Mouse (Mus musculus): ENCODE results near the gene 1810037I17Rik. TPM values are rescaled to one million over a fixed set of nuclear protein-coding genes. Genes with fewer than 3 reads are reported as not detected.
"Not testable (repeated sequence)": the region's sequence is repeated elsewhere in the genome, so short reads cannot be mapped to it uniquely, and the experiment has no call there.

Gene 1810037I17Rik
- polyA plus RNA-seq, 1 experiment from 2014 or later = 95.6 TPM

GRCm38 (mm10) chr3:122921676-122922527 is 2.1 kb upstream of the 1810037I17Rik start:
- DNase-seq (ENCODE audit: low spot score) (no peak), ATAC-seq (replicated peaks; ENCODE audit: low FRiP score) (no peak)
- Histone ChIP-seq H3K4me2 (ENCODE audit: low read depth, low read length, severe bottlenecking) (no peak overlapping the region), H3K27ac (ENCODE audit: low read depth, low read length) (no peak overlapping the region), H3K4me1 (replicated peaks; ENCODE audit: control insufficient read depth, insufficient read depth, low read length) (peaks cover 2% of the 10 kb centered on the region; the same call in 1 of the 2 replicates), H3K4me3 (ENCODE audit: low read depth, low read length) (no peak overlapping the region), H3K27me3 (ENCODE audit: control insufficient read depth, insufficient read depth, low read length) (no peaks in the 10 kb centered on the region), H3K9me3 (ENCODE audit: control insufficient read depth, low read length) (no peaks in the 10 kb centered on the region), H3K36me3 (ENCODE audit: control insufficient read depth, insufficient read depth, low read length) (no peaks in the 10 kb centered on the region), H3K9ac (ENCODE audit: low read length) (no peak overlapping the region)
- 79% methylated on average over 8 of the region's 8 CpGs for WGBS

DNA sequence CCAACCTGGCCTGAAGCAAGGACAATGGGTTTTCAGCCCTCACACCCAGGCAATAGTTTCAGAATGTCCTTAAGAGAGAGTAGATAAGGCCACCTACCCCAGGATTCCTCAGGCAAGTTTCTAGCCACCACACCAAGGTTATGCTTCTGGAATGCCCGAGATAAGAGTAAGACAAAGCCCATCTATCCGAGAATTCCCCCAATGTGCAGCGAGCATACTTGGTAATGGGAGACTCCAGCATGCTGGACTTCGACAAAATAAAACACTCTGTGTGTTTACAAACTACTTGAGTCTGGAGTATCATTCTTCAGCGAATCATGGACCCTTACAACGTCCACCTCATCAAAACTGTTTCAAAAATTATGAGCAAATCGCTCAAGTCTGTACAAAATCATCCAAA is 856 bp upstream of the 1810037I17Rik start:
- Histone ChIP-seq H3K36me3 (ENCODE audit: control insufficient read depth, insufficient read depth, low read length) (no peaks in the 10 kb centered on the region), H3K4me1 (replicated peaks; ENCODE audit: control insufficient read depth, insufficient read depth, low read length) (peaks cover 2% of the 10 kb centered on the region; the same call in 1 of the 2 replicates), H3K4me2 (ENCODE audit: low read depth, low read length, severe bottlenecking) (peak overlapping the region; percentile 61; the same call in 1 of the 2 replicates), H3K9me3 (ENCODE audit: control insufficient read depth, low read length) (no peaks in the 10 kb centered on the region), H3K9ac (ENCODE audit: low read length) (no peak overlapping the region; the same call in 1 of the 2 replicates), H3K4me3 (ENCODE audit: low read depth, low read length) (no peak overlapping the region), H3K27ac (ENCODE audit: low read depth, low read length) (no peak overlapping the region), H3K27me3 (ENCODE audit: control insufficient read depth, insufficient read depth, low read length) (no peaks in the 10 kb centered on the region)
- DNase-seq (ENCODE audit: low spot score) = no peak
- 71% methylated on average over 7 of the region's 7 CpGs for WGBS
- no peak for ATAC-seq (replicated peaks; ENCODE audit: low FRiP score)

- H3K4me1 ChIP-seq (replicated peaks; ENCODE audit: control insufficient read depth, insufficient read depth, low read length) = peaks cover 2% of the 10 kb centered on the region; the same call in 1 of the 2 replicates
- 92% methylated on average over 6 of the region's 6 CpGs for whole genome bisulfite sequencing
- H3K4me2 ChIP-seq (ENCODE audit: low read depth, low read length, severe bottlenecking) = no peak overlapping the region
- ATAC-seq (replicated peaks; ENCODE audit: low FRiP score) (no peak), DNase-seq (ENCODE audit: low spot score) (no peak)
- no peak overlapping the region for H3K9ac ChIP-seq (ENCODE audit: low read length)
- no peaks in the 10 kb centered on the region for H3K27me3 ChIP-seq (ENCODE audit: control insufficient read depth, insufficient read depth, low read length)
- no peak overlapping the region for H3K4me3 ChIP-seq (ENCODE audit: low read depth, low read length)
- H3K27ac ChIP-seq (ENCODE audit: low read depth, low read length) = no peak overlapping the region
- H3K9me3 ChIP-seq (ENCODE audit: control insufficient read depth, low read length) = no peaks in the 10 kb centered on the region
- no peaks in the 10 kb centered on the region for H3K36me3 ChIP-seq (ENCODE audit: control insufficient read depth, insufficient read depth, low read length)
Measured at GRCm38 (mm10) chr3:122929723-122930122, 5.7 kb downstream of the 1810037I17Rik start.

DNA sequence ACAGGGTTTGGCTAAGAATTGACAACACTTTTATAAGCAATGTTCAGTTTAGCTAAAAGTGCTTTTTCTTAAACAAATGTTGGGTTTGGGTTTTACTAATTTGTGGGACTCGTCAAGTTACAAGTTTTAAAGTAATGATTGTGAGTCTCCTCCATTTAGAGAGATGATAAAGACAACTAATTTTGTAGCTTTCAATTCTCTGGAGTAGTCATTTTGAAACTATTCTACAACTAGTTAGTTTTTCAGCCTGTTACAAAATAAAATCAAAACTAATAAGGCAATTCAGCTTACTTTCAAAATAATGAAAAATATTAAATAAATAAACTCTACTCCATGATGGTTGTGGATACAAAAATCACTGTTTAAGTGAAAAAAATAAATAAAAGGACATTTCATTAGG is 8.5 kb downstream of the 1810037I17Rik start:
- Histone ChIP-seq H3K27ac (ENCODE audit: low read depth, low read length) (no peak overlapping the region), H3K9me3 (ENCODE audit: control insufficient read depth, low read length) (no peaks in the 10 kb centered on the region), H3K4me3 (ENCODE audit: low read depth, low read length) (no peak overlapping the region), H3K4me1 (replicated peaks; ENCODE audit: control insufficient read depth, insufficient read depth, low read length) (no peaks in the 10 kb centered on the region), H3K9ac (ENCODE audit: low read length) (no peak overlapping the region), H3K36me3 (ENCODE audit: control insufficient read depth, insufficient read depth, low read length) (no peaks in the 10 kb centered on the region), H3K27me3 (ENCODE audit: control insufficient read depth, insufficient read depth, low read length) (no peaks in the 10 kb centered on the region), H3K4me2 (ENCODE audit: low read depth, low read length, severe bottlenecking) (no peak overlapping the region)
- DNase-seq (ENCODE audit: low spot score) (no peak), ATAC-seq (replicated peaks; ENCODE audit: low FRiP score) (no peak)
- 95% methylated on average over 1 of the region's 1 CpGs for WGBS

DNA sequence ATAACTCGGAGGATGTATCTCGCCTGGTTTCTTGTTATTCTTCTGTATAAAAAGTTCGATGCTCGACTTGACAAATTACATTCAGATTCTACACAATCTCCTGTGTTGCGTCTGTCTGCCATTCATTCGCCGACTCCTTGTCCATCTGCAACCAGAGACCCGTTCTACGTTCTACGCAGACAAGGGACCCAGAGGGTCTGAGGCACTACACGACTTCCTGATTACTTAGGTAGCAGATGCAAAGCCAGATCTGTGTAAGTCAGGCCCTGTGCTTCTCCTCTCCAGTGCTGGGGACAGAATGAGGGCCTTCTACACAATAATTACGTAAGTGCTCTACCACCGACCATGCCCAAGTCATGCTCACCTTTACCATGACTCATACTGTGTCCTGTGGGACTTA is 13.2 kb downstream of the 1810037I17Rik start:
- H3K27me3 ChIP-seq (ENCODE audit: control insufficient read depth, insufficient read depth, low read length); H3K27ac ChIP-seq (ENCODE audit: low read depth, low read length); H3K4me1 ChIP-seq (replicated peaks; ENCODE audit: control insufficient read depth, insufficient read depth, low read length); DNase-seq (ENCODE audit: low spot score); H3K36me3 ChIP-seq (ENCODE audit: control insufficient read depth, insufficient read depth, low read length); H3K9me3 ChIP-seq (ENCODE audit: control insufficient read depth, low read length); H3K4me3 ChIP-seq (ENCODE audit: low read depth, low read length); H3K4me2 ChIP-seq (ENCODE audit: low read depth, low read length, severe bottlenecking); H3K9ac ChIP-seq (ENCODE audit: low read length); ATAC-seq (replicated peaks; ENCODE audit: low FRiP score): not testable (repeated sequence)
- 71% methylated on average over 13 of the region's 13 CpGs for WGBS

- Histone ChIP-seq H3K9ac (ENCODE audit: low read length) (no peak overlapping the region), H3K27me3 (ENCODE audit: control insufficient read depth, insufficient read depth, low read length) (no peaks in the 10 kb centered on the region), H3K36me3 (ENCODE audit: control insufficient read depth, insufficient read depth, low read length) (no peaks in the 10 kb centered on the region), H3K9me3 (ENCODE audit: control insufficient read depth, low read length) (no peaks in the 10 kb centered on the region), H3K4me2 (ENCODE audit: low read depth, low read length, severe bottlenecking) (no peak overlapping the region), H3K4me3 (ENCODE audit: low read depth, low read length) (no peak overlapping the region), H3K27ac (ENCODE audit: low read depth, low read length) (no peak overlapping the region), H3K4me1 (replicated peaks; ENCODE audit: control insufficient read depth, insufficient read depth, low read length) (no peaks in the 10 kb centered on the region)
- 85% methylated on average over 2 of the region's 2 CpGs for WGBS
- DNase-seq (ENCODE audit: low spot score) (no peak), ATAC-seq (replicated peaks; ENCODE audit: low FRiP score) (no peak)
Measured at GRCm38 (mm10) chr3:122939215-122939614, 15.2 kb downstream of the 1810037I17Rik start.

- H3K4me1 ChIP-seq (replicated peaks; ENCODE audit: control insufficient read depth, insufficient read depth, low read length) = no peaks in the 10 kb centered on the region
- H3K4me2 ChIP-seq (ENCODE audit: low read depth, low read length, severe bottlenecking) = no peak overlapping the region
- ATAC-seq (replicated peaks; ENCODE audit: low FRiP score) (no peak), DNase-seq (ENCODE audit: low spot score) (no peak)
- 84% methylated on average over 6 of the region's 6 CpGs for WGBS
- no peak overlapping the region for H3K27ac ChIP-seq (ENCODE audit: low read depth, low read length)
- H3K36me3 ChIP-seq (ENCODE audit: control insufficient read depth, insufficient read depth, low read length) = no peaks in the 10 kb centered on the region; the same call in 1 of the 2 replicates
- H3K4me3 ChIP-seq (ENCODE audit: low read depth, low read length) = no peak overlapping the region
- H3K27me3 ChIP-seq (ENCODE audit: control insufficient read depth, insufficient read depth, low read length) = no peaks in the 10 kb centered on the region
- H3K9ac ChIP-seq (ENCODE audit: low read length) = no peak overlapping the region
- H3K9me3 ChIP-seq (ENCODE audit: control insufficient read depth, low read length) = no peaks in the 10 kb centered on the region
Measured at GRCm38 (mm10) chr3:122943387-122943890, 19.4 kb downstream of the 1810037I17Rik start.

GRCm38 (mm10) chr3:122950129-122950528 is 26.1 kb downstream of the 1810037I17Rik start:
- Histone ChIP-seq H3K4me2 (ENCODE audit: low read depth, low read length, severe bottlenecking) (no peak overlapping the region), H3K36me3 (ENCODE audit: control insufficient read depth, insufficient read depth, low read length) (no peaks in the 10 kb centered on the region; the same call in 1 of the 2 replicates), H3K9me3 (ENCODE audit: control insufficient read depth, low read length) (no peaks in the 10 kb centered on the region), H3K9ac (ENCODE audit: low read length) (no peak overlapping the region), H3K27me3 (ENCODE audit: control insufficient read depth, insufficient read depth, low read length) (no peaks in the 10 kb centered on the region), H3K27ac (ENCODE audit: low read depth, low read length) (no peak overlapping the region), H3K4me3 (ENCODE audit: low read depth, low read length) (no peak overlapping the region), H3K4me1 (replicated peaks; ENCODE audit: control insufficient read depth, insufficient read depth, low read length) (no peaks in the 10 kb centered on the region)
- DNase-seq (ENCODE audit: low spot score) = no peak
- WGBS = 89% methylated on average over 2 of the region's 2 CpGs
- ATAC-seq (replicated peaks; ENCODE audit: low FRiP score) = no peak

Measured in forebrain, embryonic 11.5 days (tissue).